Mouse (Mus musculus) colon, adult 2 months (tissue): ENCODE results near the gene Hp1bp3. TPM values are rescaled to one million over a fixed set of nuclear protein-coding genes. Genes with fewer than 3 reads are reported as not detected.

ENCODE experiments used
- polyA plus RNA-seq: library from polyadenylated mRNA; depleted of rRNA; stranded (reverse); fragments of >200 nt; gene quantifications from 2 replicates; pipeline ENCODE4 v1.2.3, GENCODE M21; 2012; rRNA removed

The Hp1bp3 gene
- polyA plus RNA-seq, result 30.9 and 31.2 TPM in 2 replicates

DNA sequence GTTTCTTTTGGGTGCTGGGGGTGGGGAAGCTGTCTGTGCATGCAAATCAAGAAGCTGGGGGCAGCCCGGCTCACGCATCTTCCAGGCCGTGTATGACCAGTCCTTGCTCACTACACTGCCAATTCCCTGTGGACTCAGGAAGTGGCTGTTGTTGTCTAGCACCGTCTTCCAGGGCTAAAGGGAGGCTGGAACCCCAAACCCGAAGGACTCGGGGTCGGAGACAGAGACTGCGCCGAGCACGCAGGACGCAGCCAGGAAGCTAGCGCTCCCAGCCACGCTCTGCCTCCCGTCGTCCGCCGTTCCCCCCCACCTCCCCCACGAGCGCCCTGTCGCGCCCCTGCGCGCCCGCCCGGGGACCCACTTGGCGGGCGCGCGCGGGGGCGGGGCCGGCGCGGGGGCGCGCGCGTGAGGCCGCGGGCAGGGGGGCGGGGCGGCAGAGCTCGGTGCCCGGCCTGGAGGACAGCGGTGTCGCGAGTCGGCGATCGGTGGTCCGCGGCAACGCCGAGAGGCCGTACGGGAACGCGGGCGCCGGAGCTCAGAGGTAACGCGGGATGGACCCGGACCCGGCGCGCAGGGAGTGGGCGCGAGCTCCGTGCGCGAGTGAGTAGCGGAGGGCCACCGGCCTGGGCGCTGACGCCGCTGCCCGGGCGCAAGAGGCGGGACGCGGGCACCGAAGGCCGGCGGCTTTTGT lies at the start of gene Hp1bp3:
Gene Hp1bp3, plus strand, starts transcription at position 97 of the 691 bp plus-strand sequence.

DNA sequence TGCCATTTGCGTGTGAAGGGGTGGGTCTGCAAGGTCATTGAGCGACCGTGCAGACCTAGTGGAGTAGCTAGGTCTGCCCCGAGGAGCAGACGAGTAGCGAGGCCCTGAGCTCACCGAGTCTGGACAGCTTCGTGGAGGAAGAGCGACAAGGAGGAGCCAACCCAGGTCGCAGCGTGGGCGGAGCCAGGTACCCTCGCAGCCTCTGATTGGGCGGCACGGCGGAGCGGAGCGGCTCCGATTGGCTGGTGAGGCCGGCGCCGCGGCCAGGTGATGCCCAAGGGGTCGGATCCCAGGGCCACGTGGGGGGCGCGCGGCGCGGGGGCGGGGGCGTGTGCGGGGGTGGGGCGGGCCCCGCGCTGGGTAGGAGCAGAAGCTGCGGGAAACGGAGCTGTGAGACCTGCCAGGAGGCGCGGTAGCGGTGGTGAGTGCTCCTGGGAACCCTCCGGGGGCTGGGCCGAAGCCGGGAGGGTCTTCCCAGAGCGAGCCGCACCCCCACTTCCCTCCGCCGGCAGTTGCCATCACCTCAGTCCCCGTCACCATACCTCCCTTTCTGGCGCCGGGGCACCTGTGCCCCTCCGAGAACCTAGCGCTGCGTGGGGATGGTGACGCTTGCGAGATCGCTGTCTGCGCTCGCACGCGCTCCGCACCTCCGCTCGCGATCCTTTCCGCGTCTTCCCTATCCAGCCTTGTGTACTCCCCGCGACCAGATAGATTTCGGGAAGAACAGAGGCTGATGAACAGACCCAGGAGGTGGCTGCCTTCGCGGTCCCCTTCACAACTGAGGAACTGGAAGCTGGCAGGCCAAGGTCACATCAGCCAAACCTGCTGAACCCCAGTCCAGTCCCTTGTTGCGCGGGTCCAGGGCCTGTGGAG lies 34.2 kb downstream of the Hp1bp3 start, which contains the start of the genes Sh2d5 and Kif17:
Gene Sh2d5, plus strand, starts transcription at position 316 of the 873 bp plus-strand sequence.
Gene Kif17, plus strand, starts transcription at position 348 of the 873 bp plus-strand sequence.

Other genes starting within 250 kb of the Hp1bp3 start
- 27.2 and 31.9 TPM in 2 replicates for gene Eif4g3, start 223.3 kb upstream of the Hp1bp3 start, polyA plus RNA-seq
- 0.91 and 0.98 TPM in 2 replicates for gene Sh2d5, start 34.1 kb downstream of the Hp1bp3 start, polyA plus RNA-seq
- gene Kif17, start 34.1 kb downstream of the Hp1bp3 start, polyA plus RNA-seq, result 0.38 and 0.47 TPM in 2 replicates
- gene Ddost, start 88.4 kb downstream of the Hp1bp3 start, polyA plus RNA-seq, result 369 and 412 TPM in 2 replicates
- gene Pink1, start 110.0 kb downstream of the Hp1bp3 start, polyA plus RNA-seq, result 131 and 145 TPM in 2 replicates
- 26.9 and 34.2 TPM in 2 replicates for gene Cda, start 151.7 kb downstream of the Hp1bp3 start, polyA plus RNA-seq
- not detected in 2 replicates for gene Fam43b, start 180.2 kb downstream of the Hp1bp3 start, polyA plus RNA-seq
- gene Mul1, start 218.4 kb downstream of the Hp1bp3 start, polyA plus RNA-seq, result 32.1 and 37.8 TPM in 2 replicates
- 89.9 and 104 TPM in 2 replicates for gene Camk2n1, start 238.0 kb downstream of the Hp1bp3 start, polyA plus RNA-seq